Comparison of ENCODE assay signal across 10 mouse cellular contexts in the genomic region with DNA sequence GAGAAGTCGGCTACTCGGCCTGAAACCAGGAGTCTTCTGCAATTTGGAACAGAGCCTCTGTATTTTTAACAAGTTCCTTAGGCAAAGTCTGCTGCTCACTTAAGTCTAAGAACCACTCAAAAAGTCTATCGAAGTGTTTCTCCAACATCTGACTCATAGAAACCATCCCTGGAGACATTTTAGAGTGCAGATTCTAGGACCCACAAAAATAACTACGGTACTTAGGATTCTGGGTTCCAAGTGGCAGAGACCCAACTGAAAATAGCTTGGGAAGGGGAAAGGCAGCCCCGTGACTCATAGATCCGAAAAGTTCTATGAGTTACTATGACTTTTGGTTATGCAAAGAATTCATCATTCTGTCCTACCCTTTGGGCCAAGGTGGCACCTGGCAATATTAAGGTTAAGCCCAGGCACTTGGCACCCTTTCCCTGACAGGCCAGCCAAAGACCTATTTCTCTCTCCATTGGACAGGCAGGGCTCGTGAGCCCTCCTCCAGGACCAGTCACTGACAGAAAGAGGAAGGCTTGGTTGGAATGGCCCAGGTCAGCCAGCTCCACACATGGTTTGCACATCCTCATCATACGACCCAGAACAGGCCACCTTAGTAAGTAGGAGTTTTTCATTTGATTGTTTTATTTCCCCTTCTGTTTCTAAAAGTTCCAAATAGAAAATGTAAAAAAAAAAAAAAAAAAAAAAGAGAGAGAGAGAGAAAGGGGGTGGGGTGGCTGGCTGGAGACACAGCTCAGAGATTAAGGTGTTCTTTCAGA. TPM values are rescaled to one million over a fixed set of nuclear protein-coding genes. Genes with fewer than 3 reads are reported as not detected.
DNase-seq lines count a peak whose midpoint lies in the region; ATAC-seq and TF ChIP-seq lines count a peak whose summit lies in the region.
"Had no signal": no experiment of that assay in that cellular context is flagged by ENCODE, and none has a peak within 500 bp of the region (broad histone marks: within the 10 kb centered on the region; RNA-seq: fewer than 3 reads in every experiment).

No protein-coding gene starts in this region.

- no peaks in the 10 kb centered on the region for H3K27me3 ChIP-seq in embryonic facial prominence, embryonic 13.5 days
- H3K27me3 ChIP-seq in embryonic facial prominence, embryonic 10.5 days (replicated peaks; ENCODE audit: low read depth, poor library complexity, severe bottlenecking): peaks cover 23% of the 10 kb centered on the region
- H3K27me3 ChIP-seq: limb, embryonic 12.5 days had no signal

- in situ Hi-C loops in ES-E14 (cut with MboI; ENCODE audit: low sequenced_read_pairs in 2 of 2, unreplicated experiment in 2 of 2): no loop called here

- H3K4me3 ChIP-seq in embryonic facial prominence, embryonic 13.5 days: no peak overlapping the region
- no peak overlapping the region for H3K4me3 ChIP-seq in embryonic facial prominence, embryonic 10.5 days
- H3K4me3 ChIP-seq in ES-E14 (ENCODE audit: insufficient read depth in 1 of 2, low read depth in 1 of 2, low read length in 2 of 2, poor library complexity in 1 of 2, severe bottlenecking in 1 of 2): no peak overlapping the region
- H3K4me3 ChIP-seq: limb, embryonic 12.5 days had no signal

- H3K9me3 ChIP-seq in embryonic facial prominence, embryonic 13.5 days: no peaks in the 10 kb centered on the region
- H3K9me3 ChIP-seq in embryonic facial prominence, embryonic 10.5 days: no peaks in the 10 kb centered on the region
- H3K9me3 ChIP-seq in ES-E14 (ENCODE audit: control insufficient read depth, insufficient read depth, low read depth, low read length): no peaks in the 10 kb centered on the region
- H3K9me3 ChIP-seq: limb, embryonic 12.5 days had no signal

- DNase-seq in embryonic facial prominence, embryonic 10.5 days (ENCODE audit: low spot score): no peak
- no peak for DNase-seq in ES-E14 (ENCODE audit: low read depth, low spot score)
- DNase-seq in lung, postnatal 36 days: peak; percentile 66
- DNase-seq in layer of hippocampus, postnatal 25 days (ENCODE audit: extremely low spot score in 1 of 2, low spot score in 1 of 2): no peak
- no peak for DNase-seq in right cerebral cortex, postnatal 36 days (ENCODE audit: low spot score in 2 of 2)
- DNase-seq in ovary, adult 18-20 months (ENCODE audit: low spot score): no peak
- DNase-seq: adrenal gland, adult 8-10 months had no signal

- no peak overlapping the region for H3K9ac ChIP-seq in embryonic facial prominence, embryonic 13.5 days
- H3K9ac ChIP-seq in ES-E14 (ENCODE audit: insufficient read depth, low read depth, low read length, poor library complexity, severe bottlenecking): no peak overlapping the region
- H3K9ac ChIP-seq: limb, embryonic 12.5 days had no signal

- peaks cover 20% of the 10 kb centered on the region for H3K4me1 ChIP-seq in embryonic facial prominence, embryonic 13.5 days
- H3K4me1 ChIP-seq in embryonic facial prominence, embryonic 10.5 days: peaks cover 46% of the 10 kb centered on the region
- H3K4me1 ChIP-seq in ES-E14 (ENCODE audit: control insufficient read depth in 2 of 2, insufficient read depth in 2 of 2, low read length in 2 of 2, poor library complexity in 1 of 2): peaks cover 26 to 45% of the 10 kb centered on the region in 2 experiments

- WGBS in embryonic facial prominence, embryonic 13.5 days: 81% methylated on average over 8 of the region's 8 CpGs
- WGBS in embryonic facial prominence, embryonic 10.5 days: 85% methylated on average over 8 of the region's 8 CpGs

- no peak for ATAC-seq in embryonic facial prominence, embryonic 13.5 days (ENCODE audit: insufficient number of reproducible peaks, insufficient read depth, low FRiP score, low TSS enrichment, low read depth)
- 0 out of 2 replicates have a peak, but pooled peaks have one; percentile 27 for ATAC-seq in common myeloid progenitor, adult 5-6 weeks (replicated peaks; ENCODE audit: low read depth, poor library complexity, severe bottlenecking)

- H3K36me3 ChIP-seq in embryonic facial prominence, embryonic 13.5 days: peaks cover 13% of the 10 kb centered on the region; the same call in 1 of the 2 replicates
- peaks cover 15% of the 10 kb centered on the region; the same call in 1 of the 2 replicates for H3K36me3 ChIP-seq in embryonic facial prominence, embryonic 10.5 days (replicated peaks)
- H3K36me3 ChIP-seq in ES-E14 (ENCODE audit: control insufficient read depth, insufficient read depth, low read length, poor library complexity, severe bottlenecking): no peaks in the 10 kb centered on the region

- 0 out of 2 replicates have a peak overlapping the region, but pooled peaks have one; percentile 34 for H3K27ac ChIP-seq in embryonic facial prominence, embryonic 13.5 days
- no peak overlapping the region for H3K27ac ChIP-seq in embryonic facial prominence, embryonic 10.5 days (replicated peaks)
- peak overlapping the region; percentile 67; the same call in 1 of the 2 replicates for H3K27ac ChIP-seq in ES-E14 (ENCODE audit: insufficient read depth, low read depth, low read length, poor library complexity, severe bottlenecking)
- H3K27ac ChIP-seq: limb, embryonic 12.5 days had no signal

- no peak overlapping the region for H3K4me2 ChIP-seq in embryonic facial prominence, embryonic 13.5 days
- H3K4me2 ChIP-seq: limb, embryonic 12.5 days had no signal

TF ChIP-seq in ES-E14, 5 proteins besides CTCF, POLR2A, EP300 and RAD21:
- TF ChIP-seq MAFK (IDR thresholded peaks at IDR 0.05; ENCODE audit: insufficient read depth, low read depth, low read length) (no peak), ZC3H11A (IDR thresholded peaks at IDR 0.05; ENCODE audit: borderline replicate concordance, low read depth, low read length) (no peak), HCFC1 (IDR thresholded peaks at IDR 0.05; ENCODE audit: borderline replicate concordance, insufficient read depth, low read length) (no peak), ZNF384 (IDR thresholded peaks at IDR 0.05; ENCODE audit: low read depth, low read length) (peak; percentile 59), CHD2 (IDR thresholded peaks at IDR 0.05; ENCODE audit: low read depth, low read length) (no peak)
TF ChIP-seq in ES-E14: peak in this region for 1.

RNA-seq across cellular contexts. Expression of a gene that starts 27.6 kb away (rescaled TPM):
- 21.5 and 23.9 TPM in 2 replicates for polyA plus RNA-seq in embryonic facial prominence, embryonic 13.5 days (2015; fragmentation: Nextera tagmentation; extraction: Ambion mirVana)
- polyA plus RNA-seq in embryonic facial prominence, embryonic 10.5 days (2016; fragmentation: Nextera tagmentation; extraction: Ambion mirVana): 9.2 and 10.5 TPM in 2 replicates
- total RNA-seq in ES-E14 (2012; rRNA removed): 27.5 and 33.2 TPM in 2 replicates
- 7.7 and 9.9 TPM in 2 replicates for total RNA-seq in common myeloid progenitor, adult 5-6 weeks (2017)
- 100 to 1,000 TPM; 211 to 245 TPM for total RNA-seq in layer of hippocampus, postnatal 25 days (2021)
